Mouse (Mus musculus) stomach, embryonic 15.5 days (tissue): ENCODE data around the gene Aurkaip1. TPM values are rescaled to one million over a fixed set of nuclear protein-coding genes. Genes with fewer than 3 reads are reported as not detected.

ENCODE experiments used
- ATAC-seq: fragments of 200-750 bp; cut with Nextera tagmentation; 2 replicates; pipeline ENCODE4 v1.8.0; 2017; ENCODE audit warnings: low read depth, moderate number of reproducible peaks, moderate TSS enrichment; ENCODE audit not compliant: insufficient read depth, low FRiP score
- H3K27ac ChIP-seq: fragments of 300-500 bp; sonication (generic); 2 replicates; pipeline ENCODE4 v1.5.1; 2015; ENCODE audit warnings: mild to moderate bottlenecking, inconsistent platforms
- H3K27me3 ChIP-seq: fragments of 300-500 bp; sonication (generic); replicated peaks from 2 replicates; pipeline ENCODE4 v1.6.1; 2015; ENCODE audit warnings: inconsistent platforms
- H3K36me3 ChIP-seq: fragments of 300-500 bp; sonication (generic); 2 replicates; pipeline ENCODE4 v1.6.1; 2015; ENCODE audit warnings: inconsistent platforms
- H3K4me1 ChIP-seq: fragments of 300-500 bp; sonication (generic); 2 replicates; pipeline ENCODE4 v1.6.1; 2015; ENCODE audit warnings: inconsistent platforms
- H3K4me2 ChIP-seq: fragments of 300-500 bp; sonication (generic); 2 replicates; pipeline ENCODE4 v1.6.1; 2015; ENCODE audit warnings: mild to moderate bottlenecking, inconsistent platforms
- H3K4me3 ChIP-seq: fragments of 300-500 bp; sonication (generic); replicated peaks from 2 replicates; pipeline ENCODE4 v1.5.1; 2015; ENCODE audit warnings: inconsistent platforms
- H3K9ac ChIP-seq: fragments of 300-500 bp; sonication (generic); 2 replicates; pipeline ENCODE4 v1.6.1; 2015; ENCODE audit warnings: inconsistent platforms
- H3K9me3 ChIP-seq: fragments of 300-500 bp; sonication (generic); 2 replicates; pipeline ENCODE4 v1.6.1; 2016; ENCODE audit warnings: inconsistent platforms
- WGBS: fragments of 180-500 bp; shearing (Covaris S2); methylation state at CpG from one replicate; pipeline ENCODE4 v1.1.7; 2015; 5-methylcytosine and 5-hydroxymethylcytosine counted together
- polyA plus RNA-seq: library from polyadenylated mRNA; unstranded; fragments of >200 nt; fragmentation: Nextera tagmentation; extraction: Ambion mirVana; gene quantifications from 2 replicates; pipeline ENCODE4 v1.2.1, GENCODE M21; 2015

Gene Aurkaip1
- polyA plus RNA-seq, 1 experiment from 2014 or later, result 138 TPM

GRCm38 (mm10) chr4:155802075-155802474, 29.0 kb upstream of the Aurkaip1 start:
- peaks cover 2% of the 10 kb centered on the region; the same call in 1 of the 2 replicates for H3K36me3 ChIP-seq
- no peaks in the 10 kb centered on the region for H3K9me3 ChIP-seq
- peaks cover 14% of the 10 kb centered on the region for H3K4me1 ChIP-seq
- H3K4me2 ChIP-seq, result no peak overlapping the region
- no peak for ATAC-seq
- 100% methylated on average over 1 of the region's 1 CpGs for WGBS
- no peak overlapping the region for H3K4me3 ChIP-seq
- no peaks in the 10 kb centered on the region for H3K27me3 ChIP-seq
- no peak overlapping the region for H3K9ac ChIP-seq
- H3K27ac ChIP-seq, result no peak overlapping the region

GRCm38 (mm10) chr4:155802741-155803339, 28.2 kb upstream of the Aurkaip1 start, which contains the start of gene Mrpl20:
TSS of gene Mrpl20 (plus strand) at chr4:155802878.
- peak within 1 kb of the TSS; percentile 59 for H3K4me2 ChIP-seq
- peak within 1 kb of the TSS; percentile 81 for H3K4me3 ChIP-seq
- WGBS, result 11% methylated on average over 12 of the region's 12 CpGs
- H3K27ac ChIP-seq, result peak within 1 kb of the TSS; percentile 58
- peaks cover 8% of the 10 kb centered on the region for H3K36me3 ChIP-seq
- ATAC-seq, result peak; percentile 51; the same call in 1 of the 2 replicates
- peak within 1 kb of the TSS; percentile 61 for H3K9ac ChIP-seq
- no peaks in the 10 kb centered on the region for H3K9me3 ChIP-seq
- H3K27me3 ChIP-seq, result no peaks in the 10 kb centered on the region
- peaks cover 14% of the 10 kb centered on the region for H3K4me1 ChIP-seq

GRCm38 (mm10) chr4:155803340-155804041, 27.6 kb upstream of the Aurkaip1 start:
- Histone ChIP-seq H3K9me3 (no peaks in the 10 kb centered on the region), H3K4me1 (peaks cover 14% of the 10 kb centered on the region), H3K9ac (peak overlapping the region; percentile 61), H3K4me3 (peak overlapping the region; percentile 81), H3K4me2 (peak overlapping the region; percentile 59), H3K27me3 (no peaks in the 10 kb centered on the region), H3K36me3 (peaks cover 14% of the 10 kb centered on the region), H3K27ac (peak overlapping the region; percentile 58)
- ATAC-seq, result peak; percentile 99
- 0% methylated on average over 58 of the region's 58 CpGs for WGBS

DNA sequence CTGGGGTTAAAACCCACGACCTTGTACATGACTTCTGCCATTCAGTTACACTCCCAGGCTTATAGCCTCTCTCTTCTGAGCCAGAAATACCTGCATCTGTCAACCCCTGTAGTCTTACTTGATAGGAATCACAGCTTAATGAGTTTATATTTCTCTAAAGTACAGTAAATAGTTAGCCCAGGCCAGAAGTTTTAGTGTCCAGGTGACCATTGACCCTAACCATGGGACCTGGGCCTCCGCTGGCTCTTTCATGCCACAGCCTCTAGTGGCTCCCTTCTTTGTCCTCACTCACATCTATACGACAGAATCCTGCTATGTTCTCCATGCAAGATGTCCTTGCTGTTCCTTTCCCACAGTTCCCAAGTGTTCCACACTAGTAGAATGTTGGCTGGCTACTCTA, 23.2 kb upstream of the Aurkaip1 start:
- no peak overlapping the region for H3K9ac ChIP-seq
- WGBS, result 85% methylated on average over 3 of the region's 3 CpGs
- peak overlapping the region; percentile 24; the same call in 1 of the 2 replicates for H3K27ac ChIP-seq
- no peak overlapping the region for H3K4me3 ChIP-seq
- no peaks in the 10 kb centered on the region for H3K27me3 ChIP-seq
- ATAC-seq, result no peak
- H3K4me2 ChIP-seq, result no peak overlapping the region
- peaks cover 34% of the 10 kb centered on the region for H3K36me3 ChIP-seq
- no peaks in the 10 kb centered on the region for H3K9me3 ChIP-seq
- peaks cover 17% of the 10 kb centered on the region for H3K4me1 ChIP-seq

GRCm38 (mm10) chr4:155811929-155812664, 19.0 kb upstream of the Aurkaip1 start, which contains the start of gene Ccnl2:
TSS of gene Ccnl2 (plus strand) at chr4:155812489.
- peak within 1 kb of the TSS; percentile 91 for H3K4me3 ChIP-seq
- peak within 1 kb of the TSS; percentile 100 for H3K9ac ChIP-seq
- under 1% methylated on average over 59 of the region's 60 CpGs for WGBS
- peak within 1 kb of the TSS; percentile 95 for H3K27ac ChIP-seq
- ATAC-seq, result peak; percentile 100
- H3K36me3 ChIP-seq, result peaks cover 59% of the 10 kb centered on the region
- peaks cover 18% of the 10 kb centered on the region for H3K4me1 ChIP-seq
- H3K9me3 ChIP-seq, result no peaks in the 10 kb centered on the region
- no peaks in the 10 kb centered on the region for H3K27me3 ChIP-seq
- H3K4me2 ChIP-seq, result peak within 1 kb of the TSS; percentile 74

- Histone ChIP-seq H3K9me3 (no peaks in the 10 kb centered on the region), H3K27ac (peak overlapping the region; percentile 89), H3K4me3 (peak overlapping the region; percentile 91), H3K36me3 (peaks cover 60% of the 10 kb centered on the region), H3K27me3 (no peaks in the 10 kb centered on the region), H3K4me1 (peaks cover 18% of the 10 kb centered on the region), H3K4me2 (peak overlapping the region; percentile 74), H3K9ac (peak overlapping the region; percentile 100)
- ATAC-seq, result peak; percentile 15
- 1% methylated on average over 49 of the region's 49 CpGs for WGBS
Measured at GRCm38 (mm10) chr4:155812665-155813181, 18.3 kb upstream of the Aurkaip1 start.

DNA sequence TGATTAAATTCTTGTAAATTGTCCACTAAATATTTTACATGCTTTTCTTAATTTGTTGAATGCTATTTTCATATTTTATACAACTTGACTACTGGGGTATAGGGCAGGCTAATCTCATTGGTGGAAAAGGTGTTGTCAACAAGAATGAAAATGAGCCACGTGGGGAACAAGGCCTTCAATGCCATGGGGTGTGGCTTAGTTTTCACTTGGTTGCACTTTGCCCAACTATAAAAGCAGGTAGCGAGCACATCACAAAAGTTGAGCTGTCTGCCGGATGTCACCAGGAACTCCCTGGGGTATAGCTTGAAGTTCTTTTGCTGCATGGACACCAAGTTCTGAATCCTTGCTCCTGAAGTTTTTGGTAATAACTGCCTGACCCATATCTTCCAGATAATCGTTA, 13.5 kb upstream of the Aurkaip1 start:
- Histone ChIP-seq H3K27ac (no peak overlapping the region), H3K36me3 (peaks cover 69% of the 10 kb centered on the region), H3K4me1 (peaks cover 12% of the 10 kb centered on the region), H3K4me2 (no peak overlapping the region), H3K4me3 (no peak overlapping the region), H3K9me3 (no peaks in the 10 kb centered on the region), H3K9ac (no peak overlapping the region), H3K27me3 (no peaks in the 10 kb centered on the region)
- 79% methylated on average over 4 of the region's 4 CpGs for WGBS
- no peak for ATAC-seq

GRCm38 (mm10) chr4:155821025-155821424, 10.0 kb upstream of the Aurkaip1 start:
- ATAC-seq, result no peak

DNA sequence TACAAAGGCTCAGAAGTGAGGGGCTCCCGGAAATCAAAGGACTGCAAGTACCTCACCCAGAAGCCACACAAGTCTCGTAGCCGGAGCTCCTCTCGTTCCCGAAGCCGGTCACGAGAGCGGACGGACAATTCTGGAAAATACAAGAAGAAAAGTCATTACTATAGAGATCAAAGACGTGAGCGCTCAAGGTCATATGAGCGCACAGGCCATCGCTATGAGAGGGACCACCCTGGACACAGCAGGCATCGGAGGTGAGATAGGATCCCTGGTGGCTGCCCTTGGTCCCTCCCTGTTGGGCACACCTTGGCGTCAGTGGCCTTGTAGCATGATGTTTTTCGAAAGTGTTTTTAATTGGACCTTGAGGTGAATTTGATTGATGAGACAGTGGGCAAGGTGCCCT, 7.6 kb upstream of the Aurkaip1 start:
- no peaks in the 10 kb centered on the region for H3K4me1 ChIP-seq
- H3K36me3 ChIP-seq, result peaks cover 55% of the 10 kb centered on the region
- no peaks in the 10 kb centered on the region for H3K9me3 ChIP-seq
- no peak overlapping the region for H3K27ac ChIP-seq
- 96% methylated on average over 16 of the region's 16 CpGs for WGBS
- no peak overlapping the region for H3K4me3 ChIP-seq
- no peaks in the 10 kb centered on the region for H3K27me3 ChIP-seq
- H3K4me2 ChIP-seq, result no peak overlapping the region
- no peak for ATAC-seq
- no peak overlapping the region for H3K9ac ChIP-seq

More at GRCm38 (mm10) chr4:155821025-155821424, 10.0 kb upstream of the Aurkaip1 start:
- Histone ChIP-seq H3K4me3 (no peak overlapping the region), H3K9ac (no peak overlapping the region), H3K4me2 (no peak overlapping the region), H3K27me3 (no peaks in the 10 kb centered on the region), H3K9me3 (no peaks in the 10 kb centered on the region), H3K27ac (no peak overlapping the region), H3K4me1 (no peaks in the 10 kb centered on the region), H3K36me3 (peaks cover 77% of the 10 kb centered on the region)
- WGBS, result 75% methylated on average over 7 of the region's 7 CpGs

DNA sequence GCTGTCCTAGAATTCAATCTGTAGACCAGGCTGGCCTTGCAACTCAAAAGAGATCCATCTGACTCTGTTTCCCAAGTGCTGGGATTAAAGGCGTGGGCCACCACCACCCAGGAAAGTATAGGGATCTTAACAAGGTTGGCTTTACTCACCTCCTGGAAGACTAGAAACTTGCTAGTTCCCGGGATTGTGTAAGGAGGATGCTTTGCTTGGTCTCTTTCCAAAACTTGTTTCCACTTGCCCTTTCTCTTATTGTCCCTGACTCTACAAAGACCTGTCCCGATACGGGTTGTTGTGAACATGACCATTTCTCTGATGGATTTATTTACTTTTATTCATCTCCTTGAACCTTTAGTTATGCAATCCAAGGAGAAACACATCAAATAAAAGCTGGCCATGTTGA, 1.2 kb upstream of the Aurkaip1 start:
- WGBS, result 90% methylated on average over 4 of the region's 4 CpGs
- no peak for ATAC-seq

DNA sequence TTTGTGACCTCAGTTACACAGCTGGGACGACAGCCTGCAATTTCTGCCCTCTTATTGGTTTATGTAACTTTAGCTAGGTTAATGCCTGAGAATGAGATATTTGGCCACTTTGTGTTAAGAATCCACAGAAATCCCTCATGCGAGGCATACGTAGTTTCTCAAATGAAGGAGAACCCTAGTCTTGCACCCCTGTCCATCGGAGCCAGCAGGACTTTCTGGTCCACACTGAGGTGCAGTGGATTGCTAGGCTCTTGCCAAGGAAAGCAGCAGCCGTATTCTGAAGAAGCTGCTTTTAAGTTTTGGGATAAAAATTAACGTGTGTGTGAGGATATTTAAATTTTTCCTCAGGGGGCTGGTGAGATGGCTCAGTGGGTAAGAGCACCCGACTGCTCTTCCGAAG, 476 bp upstream of the Aurkaip1 start:
- peak overlapping the region; percentile 93 for H3K4me2 ChIP-seq
- peaks cover 7% of the 10 kb centered on the region for H3K36me3 ChIP-seq
- H3K9ac ChIP-seq, result no peak overlapping the region
- WGBS, result 52% methylated on average over 8 of the region's 8 CpGs
- H3K4me1 ChIP-seq, result peaks cover 21% of the 10 kb centered on the region
- peak overlapping the region; percentile 94; the same call in 1 of the 2 replicates for H3K27ac ChIP-seq
- peak overlapping the region; percentile 85 for H3K4me3 ChIP-seq
- no peaks in the 10 kb centered on the region for H3K27me3 ChIP-seq
- ATAC-seq, result no peak
- no peaks in the 10 kb centered on the region for H3K9me3 ChIP-seq

More for the DNA sequence above, 1.2 kb upstream of the Aurkaip1 start:
- Histone ChIP-seq H3K4me3 (no peak overlapping the region), H3K36me3 (peaks cover 10% of the 10 kb centered on the region), H3K4me2 (no peak overlapping the region), H3K9ac (no peak overlapping the region), H3K4me1 (peaks cover 21% of the 10 kb centered on the region), H3K9me3 (no peaks in the 10 kb centered on the region), H3K27me3 (no peaks in the 10 kb centered on the region), H3K27ac (no peak overlapping the region)
